ENCODE assay signal across 23 mouse cellular contexts in the genomic region with DNA sequence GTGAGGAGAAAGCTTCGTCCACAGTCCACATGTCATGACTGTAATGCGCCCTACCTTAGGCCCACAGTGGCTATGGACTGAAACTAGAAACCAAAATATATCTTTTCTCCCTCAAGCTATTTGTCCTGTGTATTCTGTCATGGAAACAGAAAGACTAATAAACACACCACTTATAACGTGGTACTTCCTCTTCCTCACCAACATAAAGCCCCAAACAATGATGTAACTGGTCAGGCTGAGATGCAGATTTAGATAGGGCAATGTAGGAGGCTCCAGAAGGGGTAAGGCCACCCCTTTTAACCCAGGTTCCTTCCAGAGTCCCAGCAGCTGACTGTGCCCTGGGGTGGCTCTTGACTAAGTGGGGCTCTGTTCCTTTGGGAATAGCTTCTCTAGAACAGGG.
DNase-seq lines count a peak whose midpoint lies in the region; ATAC-seq and TF ChIP-seq lines count a peak whose summit lies in the region.
"Had no signal": no experiment of that assay in that cellular context is flagged by ENCODE, and none has a peak within 500 bp of the region (broad histone marks: within the 10 kb centered on the region; RNA-seq: fewer than 3 reads in every experiment).

No protein-coding gene starts in this region.

- H3K9ac ChIP-seq in lung, postnatal 0 days (replicated peaks; ENCODE audit: low read depth), result no peak overlapping the region
- H3K9ac ChIP-seq in stomach, postnatal 0 days (ENCODE audit: low read length), result no peak overlapping the region
- no peak overlapping the region for H3K9ac ChIP-seq in intestine, embryonic 15.5 days
- H3K9ac ChIP-seq: forebrain, embryonic 12.5 days; heart, embryonic 13.5 days; hindbrain, embryonic 15.5 days had no signal

- no peak overlapping the region for H3K27ac ChIP-seq in lung, postnatal 0 days (ENCODE audit: low read length)
- H3K27ac ChIP-seq in bone marrow, adult 2 months (ENCODE audit: control insufficient read depth, insufficient read depth, low read depth, low read length, poor library complexity), result peak overlapping the region; percentile 53
- peak overlapping the region; percentile 32 for H3K27ac ChIP-seq in macrophage
- no peak overlapping the region for H3K27ac ChIP-seq in stomach, postnatal 0 days (replicated peaks)
- H3K27ac ChIP-seq in intestine, embryonic 15.5 days, result no peak overlapping the region
- H3K27ac ChIP-seq in forebrain, embryonic 10.5 days, result no peak overlapping the region
- H3K27ac ChIP-seq: embryonic facial prominence, embryonic 10.5 days; forebrain, embryonic 12.5 days; heart, embryonic 13.5 days; hindbrain, embryonic 15.5 days; layer of hippocampus, adult 2 months had no signal

- no peak for TF ChIP-seq POLR2A in bone marrow, adult 2 months (IDR thresholded peaks at IDR 0.05; ENCODE audit: borderline replicate concordance, control insufficient read depth, low read depth, low read length)

- peak; percentile 65 for ATAC-seq in lung, postnatal 0 days
- ATAC-seq in stomach, postnatal 0 days (ENCODE audit: low FRiP score, low TSS enrichment), result peak; percentile 51
- no peak for ATAC-seq in intestine, embryonic 15.5 days

- DNase-seq in lung, postnatal 0 days (ENCODE audit: low spot score), result peak; percentile 66
- DNase-seq in lung, postnatal 4 days, result no peak
- no peak for DNase-seq in stomach, postnatal 0 days (ENCODE audit: low spot score)
- DNase-seq in cerebellum, postnatal 4 days (ENCODE audit: low spot score in 2 of 2), result no peak
- DNase-seq in forebrain, embryonic 10.5 days (ENCODE audit: extremely low spot score, low spot score), result no peak
- DNase-seq: adrenal gland, adult 8-10 months; cerebellum, adult 18-20 months; cerebellum, postnatal 36 days; heart, adult 18-20 months; kidney, adult 11 months; kidney, postnatal 14 days; left cerebral cortex, postnatal 4 days; liver; right cerebral cortex, postnatal 4 days; thymus, postnatal 25 days had no signal

- WGBS in lung, postnatal 0 days, result 72% methylated on average over 3 of the region's 3 CpGs
- 60% methylated on average over 3 of the region's 3 CpGs for WGBS in bone marrow, adult 2 months
- 57% methylated on average over 3 of the region's 3 CpGs for WGBS in macrophage (ENCODE audit: missing documents)
- 68% methylated on average over 3 of the region's 3 CpGs for WGBS in stomach, postnatal 0 days
- 81% methylated on average over 3 of the region's 3 CpGs for WGBS in intestine, embryonic 15.5 days
- 91% methylated on average over 3 of the region's 3 CpGs for WGBS in forebrain, embryonic 10.5 days

- no peak overlapping the region for H3K4me3 ChIP-seq in lung, postnatal 0 days (ENCODE audit: low read depth, low read length)
- peak overlapping the region; percentile 34 for H3K4me3 ChIP-seq in bone marrow, adult 2 months (replicated peaks; ENCODE audit: control insufficient read depth, low read depth, low read length)
- no peak overlapping the region for H3K4me3 ChIP-seq in macrophage (ENCODE audit: inconsistent target)
- H3K4me3 ChIP-seq in stomach, postnatal 0 days (ENCODE audit: low read depth, low read length), result no peak overlapping the region
- H3K4me3 ChIP-seq in intestine, embryonic 15.5 days (replicated peaks), result no peak overlapping the region
- H3K4me3 ChIP-seq in forebrain, embryonic 10.5 days, result no peak overlapping the region
- H3K4me3 ChIP-seq: embryonic facial prominence, embryonic 10.5 days; forebrain, embryonic 12.5 days; heart, embryonic 13.5 days; hindbrain, embryonic 15.5 days; layer of hippocampus, adult 2 months had no signal

- TF ChIP-seq CTCF in lung, postnatal 0 days (IDR thresholded peaks at IDR 0.05), result no peak
- TF ChIP-seq CTCF in bone marrow, adult 2 months (IDR thresholded peaks at IDR 0.05; ENCODE audit: control insufficient read depth, insufficient read depth, low read length), result no peak
- no peak for TF ChIP-seq CTCF in stomach, postnatal 0 days (IDR thresholded peaks at IDR 0.05; ENCODE audit: low read depth)

- H3K9me3 ChIP-seq in lung, postnatal 0 days (ENCODE audit: low read length), result no peaks in the 10 kb centered on the region
- H3K9me3 ChIP-seq in stomach, postnatal 0 days (ENCODE audit: control insufficient read depth, low read length), result no peaks in the 10 kb centered on the region
- no peaks in the 10 kb centered on the region for H3K9me3 ChIP-seq in intestine, embryonic 15.5 days
- H3K9me3 ChIP-seq in forebrain, embryonic 10.5 days, result no peaks in the 10 kb centered on the region
- H3K9me3 ChIP-seq: embryonic facial prominence, embryonic 10.5 days; forebrain, embryonic 12.5 days; hindbrain, embryonic 15.5 days had no signal

- peak; percentile 54 for TF ChIP-seq EP300 in lung, postnatal 0 days (IDR thresholded peaks at IDR 0.05)
- no peak for TF ChIP-seq EP300 in stomach, postnatal 0 days (optimal IDR thresholded peaks at IDR 0.05)

- H3K27me3 ChIP-seq in lung, postnatal 0 days (replicated peaks; ENCODE audit: insufficient read depth, low read length), result no peaks in the 10 kb centered on the region
- no peaks in the 10 kb centered on the region for H3K27me3 ChIP-seq in stomach, postnatal 0 days (ENCODE audit: control insufficient read depth, insufficient read depth, low read length)
- H3K27me3 ChIP-seq in intestine, embryonic 15.5 days (replicated peaks), result no peaks in the 10 kb centered on the region
- H3K27me3 ChIP-seq in forebrain, embryonic 10.5 days (ENCODE audit: poor library complexity, severe bottlenecking), result no peaks in the 10 kb centered on the region
- H3K27me3 ChIP-seq: forebrain, embryonic 12.5 days; heart, embryonic 13.5 days; hindbrain, embryonic 15.5 days had no signal

- peaks cover 8% of the 10 kb centered on the region; the same call in 1 of the 2 replicates for H3K4me1 ChIP-seq in lung, postnatal 0 days (ENCODE audit: insufficient read depth, low read depth, low read length)
- H3K4me1 ChIP-seq in bone marrow, adult 2 months (ENCODE audit: control insufficient read depth, insufficient read depth, low read length), result peaks cover 1% of the 10 kb centered on the region; the same call in 1 of the 2 replicates
- H3K4me1 ChIP-seq in stomach, postnatal 0 days (replicated peaks; ENCODE audit: control insufficient read depth, insufficient read depth), result 0 out of 2 replicates have a peak, but pooled peaks cover 4% of the 10 kb centered on the region
- peaks cover 9% of the 10 kb centered on the region; the same call in 1 of the 2 replicates for H3K4me1 ChIP-seq in intestine, embryonic 15.5 days (replicated peaks)
- peaks cover 10% of the 10 kb centered on the region; the same call in 1 of the 2 replicates for H3K4me1 ChIP-seq in forebrain, embryonic 10.5 days

- no peaks in the 10 kb centered on the region; the same call in 1 of the 2 replicates for H3K36me3 ChIP-seq in lung, postnatal 0 days (ENCODE audit: insufficient read depth, low read length)
- H3K36me3 ChIP-seq in macrophage (ENCODE audit: inconsistent target), result peaks cover 10% of the 10 kb centered on the region; the same call in 1 of the 2 replicates
- no peaks in the 10 kb centered on the region for H3K36me3 ChIP-seq in stomach, postnatal 0 days (ENCODE audit: control insufficient read depth, insufficient read depth, low read length)
- H3K36me3 ChIP-seq in intestine, embryonic 15.5 days, result no peaks in the 10 kb centered on the region
- H3K36me3 ChIP-seq in forebrain, embryonic 10.5 days (replicated peaks), result no peaks in the 10 kb centered on the region
- H3K36me3 ChIP-seq: forebrain, embryonic 12.5 days had no signal

- peaks cover 85% of the 10 kb centered on the region for H3K79me2 ChIP-seq in macrophage (ENCODE audit: inconsistent target)

- no peak overlapping the region for H3K4me2 ChIP-seq in lung, postnatal 0 days (replicated peaks; ENCODE audit: low read depth, low read length)
- H3K4me2 ChIP-seq in stomach, postnatal 0 days (replicated peaks; ENCODE audit: low read depth), result no peak overlapping the region
- no peak overlapping the region for H3K4me2 ChIP-seq in intestine, embryonic 15.5 days (replicated peaks)
- H3K4me2 ChIP-seq: forebrain, embryonic 12.5 days; heart, embryonic 13.5 days; hindbrain, embryonic 15.5 days had no signal

Comparison
In these comparisons a context has a peak if more than half of its experiments do, and no peak if none do; other contexts are left out.
1. H3K27ac ChIP-seq: peak in bone marrow, adult 2 months (single experiment) and macrophage (single experiment); none in lung, postnatal 0 days (single experiment), stomach, postnatal 0 days (single experiment), intestine, embryonic 15.5 days (single experiment) and forebrain, embryonic 10.5 days (single experiment).